In the genomic region with DNA sequence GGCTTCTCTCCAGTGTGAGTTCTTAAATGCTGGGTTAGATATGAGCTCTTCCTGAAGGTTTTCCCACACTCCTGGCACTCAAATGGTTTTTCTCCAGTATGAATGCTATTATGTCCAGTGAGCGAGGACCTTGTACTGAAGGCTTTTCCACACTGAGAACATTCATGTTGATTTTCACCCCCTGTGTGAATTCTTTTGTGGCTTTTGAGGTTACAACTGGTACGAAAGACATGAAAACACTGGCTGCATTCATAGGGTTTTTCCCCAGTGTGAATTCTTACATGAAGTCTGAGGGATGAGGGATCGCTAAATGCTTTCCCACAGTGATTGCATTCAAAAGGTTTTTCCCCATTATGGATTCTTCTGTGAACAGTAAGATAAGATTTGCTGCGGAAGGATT, we compare ENCODE assay signal across 33 mouse cellular contexts. TPM values are rescaled to one million over a fixed set of nuclear protein-coding genes. Genes with fewer than 3 reads are reported as not detected.
"Had no signal": no experiment of that assay in that cellular context is flagged by ENCODE, and none has a peak within 500 bp of the region (broad histone marks: within the 10 kb centered on the region; RNA-seq: fewer than 3 reads in every experiment).

No protein-coding gene starts in this region.

- H3K27me3 ChIP-seq: embryonic facial prominence, embryonic 12.5 days; embryonic facial prominence, embryonic 13.5 days; embryonic facial prominence, embryonic 15.5 days; forebrain, embryonic 12.5 days; forebrain, embryonic 13.5 days; forebrain, embryonic 15.5 days had no signal

- H3K27ac ChIP-seq: embryonic facial prominence, embryonic 10.5 days; embryonic facial prominence, embryonic 12.5 days; embryonic facial prominence, embryonic 13.5 days; embryonic facial prominence, embryonic 15.5 days; forebrain, embryonic 10.5 days; forebrain, embryonic 12.5 days; forebrain, embryonic 13.5 days; forebrain, embryonic 15.5 days; gastrocnemius, adult 2 months; heart, adult 2 months; heart, embryonic 10.5 days had no signal

- ATAC-seq: forebrain, embryonic 13.5 days; forebrain, embryonic 14.5 days; forebrain, embryonic 15.5 days; forebrain, embryonic 16.5 days; forebrain, postnatal 0 days had no signal

- DNase-seq: cerebellum, adult 9-11 months; cerebellum, postnatal 14 days; cerebellum, postnatal 25 days; cerebellum, postnatal 36 days; embryo, embryonic 11 days; forebrain, postnatal 0 days; gastrocnemius, adult 2 months; gastrocnemius, postnatal 10 days; gastrocnemius, postnatal 14 days; gastrocnemius, postnatal 25 days; gastrocnemius, postnatal 36 days; heart, adult 11 months; heart, adult 18-20 months; heart, adult 2 months had no signal

- H3K4me1 ChIP-seq: embryonic facial prominence, embryonic 10.5 days; embryonic facial prominence, embryonic 12.5 days; embryonic facial prominence, embryonic 13.5 days; embryonic facial prominence, embryonic 15.5 days; forebrain, embryonic 10.5 days; forebrain, embryonic 12.5 days; forebrain, embryonic 13.5 days; forebrain, embryonic 15.5 days; heart, embryonic 10.5 days had no signal

- H3K4me3 ChIP-seq: embryonic facial prominence, embryonic 10.5 days; embryonic facial prominence, embryonic 12.5 days; embryonic facial prominence, embryonic 13.5 days; embryonic facial prominence, embryonic 15.5 days; erythroblast, embryonic 14.5 days; forebrain, embryonic 10.5 days; forebrain, embryonic 12.5 days; forebrain, embryonic 13.5 days; forebrain, embryonic 15.5 days; gastrocnemius, adult 2 months; heart, adult 2 months; heart, embryonic 10.5 days had no signal

RNA-seq across cellular contexts. Expression of gene Zfp558, which starts 21.5 kb away (rescaled TPM):
- polyA plus RNA-seq: erythroblast, embryonic 14.5 days had no signal

RNA-seq across cellular contexts. Expression of gene Mbd3l1, which starts 21.6 kb away (rescaled TPM):
- polyA plus RNA-seq: cortical plate, adult 2 months; embryonic facial prominence, embryonic 10.5 days; embryonic facial prominence, embryonic 11.5 days; embryonic facial prominence, embryonic 12.5 days; embryonic facial prominence, embryonic 13.5 days; embryonic facial prominence, embryonic 14.5 days; embryonic facial prominence, embryonic 15.5 days; erythroblast, embryonic 14.5 days; forebrain, embryonic 10.5 days; forebrain, embryonic 11.5 days; forebrain, embryonic 12.5 days; forebrain, embryonic 13.5 days; forebrain, embryonic 14.5 days; forebrain, embryonic 15.5 days; forebrain, embryonic 16.5 days; forebrain, postnatal 0 days; frontal cortex, adult 2 months; heart, adult 2 months; heart, embryonic 10.5 days; heart, embryonic 11.5 days had no signal

RNA-seq across cellular contexts. Expression of gene Mbd3l2, which starts 26.1 kb away (rescaled TPM):
- polyA plus RNA-seq: cortical plate, adult 2 months; embryonic facial prominence, embryonic 10.5 days; embryonic facial prominence, embryonic 11.5 days; embryonic facial prominence, embryonic 13.5 days; embryonic facial prominence, embryonic 14.5 days; embryonic facial prominence, embryonic 15.5 days; erythroblast, embryonic 14.5 days; forebrain, embryonic 10.5 days; forebrain, embryonic 15.5 days; forebrain, embryonic 16.5 days; frontal cortex, adult 2 months; gonadal fat pad, adult 2 months; heart, adult 2 months; heart, embryonic 10.5 days; heart, embryonic 11.5 days had no signal

RNA-seq across cellular contexts. Expression of gene Ubtfl1, which starts 52.3 kb away (rescaled TPM):
- polyA plus RNA-seq: cortical plate, adult 2 months; embryonic facial prominence, embryonic 10.5 days; embryonic facial prominence, embryonic 11.5 days; embryonic facial prominence, embryonic 12.5 days; embryonic facial prominence, embryonic 13.5 days; embryonic facial prominence, embryonic 14.5 days; embryonic facial prominence, embryonic 15.5 days; erythroblast, embryonic 14.5 days; forebrain, embryonic 10.5 days; forebrain, embryonic 11.5 days; forebrain, embryonic 12.5 days; forebrain, embryonic 13.5 days; forebrain, embryonic 14.5 days; forebrain, embryonic 15.5 days; forebrain, embryonic 16.5 days; forebrain, postnatal 0 days; frontal cortex, adult 2 months; gonadal fat pad, adult 2 months; heart, adult 2 months; heart, embryonic 10.5 days; heart, embryonic 11.5 days had no signal

RNA-seq across cellular contexts. Expression of gene Naalad2, which starts 53.7 kb away (rescaled TPM):
- polyA plus RNA-seq: erythroblast, embryonic 14.5 days had no signal
